Mouse (Mus musculus): ENCODE measurements around the gene Olfr690. TPM values are rescaled to one million over a fixed set of nuclear protein-coding genes. Genes with fewer than 3 reads are reported as not detected.
"Not testable (repeated sequence)": the region's sequence is repeated elsewhere in the genome, so short reads cannot be mapped to it uniquely, and the experiment has no call there.

The Olfr690 gene
- polyA plus RNA-seq, 1 experiment from 2014 or later, result not detected

- Histone ChIP-seq H3K27me3 (ENCODE audit: control insufficient read depth, insufficient read depth, low read length) (no peaks in the 10 kb centered on the region), H3K4me1 (replicated peaks; ENCODE audit: control insufficient read depth, insufficient read depth, low read length) (no peaks in the 10 kb centered on the region), H3K27ac (ENCODE audit: low read depth, low read length) (no peak overlapping the region), H3K36me3 (ENCODE audit: control insufficient read depth, insufficient read depth, low read length) (no peaks in the 10 kb centered on the region), H3K4me2 (replicated peaks; ENCODE audit: low read depth, low read length) (no peak overlapping the region), H3K9me3 (ENCODE audit: control insufficient read depth, low read length) (no peaks in the 10 kb centered on the region), H3K4me3 (ENCODE audit: low read depth, low read length) (no peak overlapping the region), H3K9ac (ENCODE audit: low read depth, low read length) (no peak overlapping the region)
- ATAC-seq (ENCODE audit: low FRiP score), result no peak
- DNase-seq (ENCODE audit: low spot score), result no peak
- WGBS, result 81% methylated on average over 2 of the region's 2 CpGs
Observed at GRCm38 (mm10) chr7:105361713-105362112, 27.8 kb upstream of the Olfr690 start.

DNA sequence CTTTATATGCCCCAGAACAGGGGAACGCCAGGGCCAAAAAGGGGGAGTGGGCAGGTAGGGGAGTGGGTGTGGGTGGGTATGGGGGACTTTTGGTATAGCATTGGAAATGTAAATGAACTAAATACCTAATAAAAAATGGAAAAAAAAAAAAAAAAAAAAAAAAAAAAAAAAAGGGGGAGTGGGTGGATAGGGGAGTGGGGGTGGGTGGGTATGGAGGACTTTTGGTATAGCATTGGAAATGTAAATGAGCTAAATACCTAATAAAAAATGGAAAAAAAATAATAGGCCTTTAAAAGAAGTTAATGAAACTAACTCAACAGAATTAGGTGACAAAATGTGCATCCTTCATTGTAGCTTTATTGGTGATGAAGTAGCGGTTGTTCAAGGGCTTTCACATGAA lies 22.6 kb upstream of the Olfr690 start:
- H3K9ac ChIP-seq (ENCODE audit: low read depth, low read length); H3K27ac ChIP-seq (ENCODE audit: low read depth, low read length); H3K9me3 ChIP-seq (ENCODE audit: control insufficient read depth, low read length): not testable (repeated sequence)

DNA sequence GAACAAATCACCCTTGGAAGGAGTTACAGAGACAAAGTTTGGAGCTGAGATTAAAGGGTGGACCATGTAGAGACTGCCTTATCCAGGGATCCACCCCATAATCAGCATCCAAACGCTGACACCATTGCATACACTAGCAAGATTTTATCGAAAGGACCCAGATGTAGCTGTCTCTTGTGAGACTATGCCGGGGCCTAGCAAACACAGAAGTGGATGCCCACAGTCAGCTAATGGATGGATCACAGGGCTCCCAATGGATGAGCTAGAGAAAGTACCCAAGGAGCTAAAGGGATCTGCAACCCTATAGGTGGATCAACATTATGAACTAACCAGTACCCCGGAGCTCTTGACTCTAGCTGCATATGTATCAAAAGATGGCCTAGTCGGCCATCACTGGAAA lies 22.2 kb upstream of the Olfr690 start:
- WGBS, result no CpG with 5 or more reads among the region's 5 CpGs
- H3K4me3 ChIP-seq (ENCODE audit: low read depth, low read length); H3K4me2 ChIP-seq (replicated peaks; ENCODE audit: low read depth, low read length); H3K27ac ChIP-seq (ENCODE audit: low read depth, low read length); H3K27me3 ChIP-seq (ENCODE audit: control insufficient read depth, insufficient read depth, low read length); H3K4me1 ChIP-seq (replicated peaks; ENCODE audit: control insufficient read depth, insufficient read depth, low read length); DNase-seq (ENCODE audit: low spot score); H3K9ac ChIP-seq (ENCODE audit: low read depth, low read length); H3K9me3 ChIP-seq (ENCODE audit: control insufficient read depth, low read length); H3K36me3 ChIP-seq (ENCODE audit: control insufficient read depth, insufficient read depth, low read length): not testable (repeated sequence)
- ATAC-seq (ENCODE audit: low FRiP score), result peak; percentile 85

More for the DNA sequence above, 22.6 kb upstream of the Olfr690 start:
- not testable (repeated sequence) for H3K4me2 ChIP-seq (replicated peaks; ENCODE audit: low read depth, low read length); H3K4me3 ChIP-seq (ENCODE audit: low read depth, low read length); H3K36me3 ChIP-seq (ENCODE audit: control insufficient read depth, insufficient read depth, low read length); H3K27me3 ChIP-seq (ENCODE audit: control insufficient read depth, insufficient read depth, low read length); H3K4me1 ChIP-seq (replicated peaks; ENCODE audit: control insufficient read depth, insufficient read depth, low read length); DNase-seq (ENCODE audit: low spot score)
- peak; percentile 100 for ATAC-seq (ENCODE audit: low FRiP score)
- WGBS, result 97% methylated on average over 1 of the region's 2 CpGs

GRCm38 (mm10) chr7:105342752-105343151 lies 8.8 kb upstream of the Olfr690 start:
- H3K4me2 ChIP-seq (replicated peaks; ENCODE audit: low read depth, low read length), result no peak overlapping the region
- DNase-seq (ENCODE audit: low spot score) (no peak), ATAC-seq (ENCODE audit: low FRiP score) (no peak)
- H3K27ac ChIP-seq (ENCODE audit: low read depth, low read length), result no peak overlapping the region
- no peaks in the 10 kb centered on the region for H3K36me3 ChIP-seq (ENCODE audit: control insufficient read depth, insufficient read depth, low read length)
- H3K4me1 ChIP-seq (replicated peaks; ENCODE audit: control insufficient read depth, insufficient read depth, low read length), result no peaks in the 10 kb centered on the region
- H3K27me3 ChIP-seq (ENCODE audit: control insufficient read depth, insufficient read depth, low read length), result no peaks in the 10 kb centered on the region
- no peak overlapping the region for H3K4me3 ChIP-seq (ENCODE audit: low read depth, low read length)
- no peak overlapping the region for H3K9ac ChIP-seq (ENCODE audit: low read depth, low read length)
- no peaks in the 10 kb centered on the region for H3K9me3 ChIP-seq (ENCODE audit: control insufficient read depth, low read length)
- WGBS, result 74% methylated on average over 2 of the region's 2 CpGs

DNA sequence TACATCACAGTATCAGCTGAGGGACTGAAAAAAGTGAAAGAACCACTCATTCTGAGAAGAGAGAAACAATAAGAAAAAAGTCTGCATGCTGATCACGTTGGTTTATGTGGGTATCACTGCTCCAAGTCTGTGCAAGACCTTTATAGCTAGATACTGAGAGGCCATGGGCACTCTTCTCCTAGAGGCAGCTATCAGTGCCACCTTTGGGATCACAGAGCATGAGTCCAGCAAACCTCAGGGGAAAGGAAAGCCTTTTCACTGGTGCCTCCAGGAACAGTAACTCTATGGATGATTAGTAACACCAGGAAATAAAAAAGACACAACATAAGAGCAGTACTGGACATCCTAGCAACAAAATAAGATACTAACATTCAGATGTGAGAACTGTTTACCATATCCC lies 8.3 kb upstream of the Olfr690 start, which contains the start of gene Olfr691:
TSS of gene Olfr691 (minus strand) at position 101 of the 400 bp plus-strand sequence.
- H3K27ac ChIP-seq (ENCODE audit: low read depth, low read length), result no peak within 1 kb of the TSS
- H3K4me3 ChIP-seq (ENCODE audit: low read depth, low read length), result no peak within 1 kb of the TSS
- no peak for DNase-seq (ENCODE audit: low spot score)
- H3K27me3 ChIP-seq (ENCODE audit: control insufficient read depth, insufficient read depth, low read length), result no peaks in the 10 kb centered on the region
- ATAC-seq (ENCODE audit: low FRiP score), result no peak
- no peaks in the 10 kb centered on the region for H3K36me3 ChIP-seq (ENCODE audit: control insufficient read depth, insufficient read depth, low read length)
- no peaks in the 10 kb centered on the region for H3K9me3 ChIP-seq (ENCODE audit: control insufficient read depth, low read length)
- no peak within 1 kb of the TSS for H3K4me2 ChIP-seq (replicated peaks; ENCODE audit: low read depth, low read length)
- 44% methylated on average over 1 of the region's 1 CpGs for WGBS
- H3K9ac ChIP-seq (ENCODE audit: low read depth, low read length), result no peak within 1 kb of the TSS
- no peaks in the 10 kb centered on the region for H3K4me1 ChIP-seq (replicated peaks; ENCODE audit: control insufficient read depth, insufficient read depth, low read length)

- Histone ChIP-seq H3K4me1 (replicated peaks; ENCODE audit: control insufficient read depth, insufficient read depth, low read length) (no peaks in the 10 kb centered on the region), H3K27ac (ENCODE audit: low read depth, low read length) (no peak overlapping the region), H3K4me2 (replicated peaks; ENCODE audit: low read depth, low read length) (no peak overlapping the region), H3K9ac (ENCODE audit: low read depth, low read length) (no peak overlapping the region), H3K9me3 (ENCODE audit: control insufficient read depth, low read length) (no peaks in the 10 kb centered on the region), H3K27me3 (ENCODE audit: control insufficient read depth, insufficient read depth, low read length) (no peaks in the 10 kb centered on the region), H3K4me3 (ENCODE audit: low read depth, low read length) (no peak overlapping the region), H3K36me3 (ENCODE audit: control insufficient read depth, insufficient read depth, low read length) (no peaks in the 10 kb centered on the region)
- WGBS, result 85% methylated on average over 2 of the region's 2 CpGs
- ATAC-seq (ENCODE audit: low FRiP score), result no peak
- DNase-seq (ENCODE audit: low spot score), result no peak
Observed at GRCm38 (mm10) chr7:105325302-105325701, 8.6 kb downstream of the Olfr690 start.

GRCm38 (mm10) chr7:105310865-105311264 lies 23.0 kb downstream of the Olfr690 start, which contains the start of gene Olfr689:
Gene Olfr689 (plus strand): TSS chr7:105311165.
- Histone ChIP-seq H3K4me1 (replicated peaks; ENCODE audit: control insufficient read depth, insufficient read depth, low read length) (no peaks in the 10 kb centered on the region), H3K9me3 (ENCODE audit: control insufficient read depth, low read length) (no peaks in the 10 kb centered on the region), H3K36me3 (ENCODE audit: control insufficient read depth, insufficient read depth, low read length) (no peaks in the 10 kb centered on the region), H3K4me3 (ENCODE audit: low read depth, low read length) (no peak within 1 kb of the TSS), H3K27me3 (ENCODE audit: control insufficient read depth, insufficient read depth, low read length) (no peaks in the 10 kb centered on the region), H3K27ac (ENCODE audit: low read depth, low read length) (no peak within 1 kb of the TSS), H3K9ac (ENCODE audit: low read depth, low read length) (no peak within 1 kb of the TSS), H3K4me2 (replicated peaks; ENCODE audit: low read depth, low read length) (no peak within 1 kb of the TSS)
- ATAC-seq (ENCODE audit: low FRiP score) (no peak), DNase-seq (ENCODE audit: low spot score) (no peak)
- 90% methylated on average over 1 of the region's 1 CpGs for WGBS

- H3K27me3 ChIP-seq (ENCODE audit: control insufficient read depth, insufficient read depth, low read length), result no peaks in the 10 kb centered on the region
- H3K27ac ChIP-seq (ENCODE audit: low read depth, low read length), result no peak overlapping the region
- no peak overlapping the region for H3K4me2 ChIP-seq (replicated peaks; ENCODE audit: low read depth, low read length)
- H3K4me1 ChIP-seq (replicated peaks; ENCODE audit: control insufficient read depth, insufficient read depth, low read length), result no peaks in the 10 kb centered on the region
- no peak overlapping the region for H3K4me3 ChIP-seq (ENCODE audit: low read depth, low read length)
- no peak for DNase-seq (ENCODE audit: low spot score)
- H3K9ac ChIP-seq (ENCODE audit: low read depth, low read length), result no peak overlapping the region
- H3K36me3 ChIP-seq (ENCODE audit: control insufficient read depth, insufficient read depth, low read length), result no peaks in the 10 kb centered on the region
- no peaks in the 10 kb centered on the region for H3K9me3 ChIP-seq (ENCODE audit: control insufficient read depth, low read length)
- ATAC-seq (ENCODE audit: low FRiP score), result no peak
Observed at GRCm38 (mm10) chr7:105290051-105290450, 43.9 kb downstream of the Olfr690 start.

GRCm38 (mm10) chr7:105287795-105288194 lies 46.1 kb downstream of the Olfr690 start, which contains the start of gene Olfr688:
Gene Olfr688 (plus strand): TSS chr7:105288095.
- Histone ChIP-seq H3K27me3 (ENCODE audit: control insufficient read depth, insufficient read depth, low read length) (no peaks in the 10 kb centered on the region), H3K4me2 (replicated peaks; ENCODE audit: low read depth, low read length) (no peak within 1 kb of the TSS), H3K4me1 (replicated peaks; ENCODE audit: control insufficient read depth, insufficient read depth, low read length) (no peaks in the 10 kb centered on the region), H3K36me3 (ENCODE audit: control insufficient read depth, insufficient read depth, low read length) (no peaks in the 10 kb centered on the region), H3K9ac (ENCODE audit: low read depth, low read length) (no peak within 1 kb of the TSS), H3K27ac (ENCODE audit: low read depth, low read length) (no peak within 1 kb of the TSS), H3K4me3 (ENCODE audit: low read depth, low read length) (no peak within 1 kb of the TSS), H3K9me3 (ENCODE audit: control insufficient read depth, low read length) (no peaks in the 10 kb centered on the region)
- ATAC-seq (ENCODE audit: low FRiP score), result no peak
- 76% methylated on average over 6 of the region's 6 CpGs for WGBS
- no peak for DNase-seq (ENCODE audit: low spot score)
